Mouse (Mus musculus) hindbrain, embryonic 12.5 days (tissue): Measurements from ENCODE around the gene Prr32. TPM values are rescaled to one million over a fixed set of nuclear protein-coding genes. Genes with fewer than 3 reads are reported as not detected.

ENCODE experiments used
- ATAC-seq: fragments of 200-750 bp; cut with Nextera tagmentation; 2 replicates; pipeline ENCODE4 v1.8.0; 2017; ENCODE audit warnings: moderate TSS enrichment; ENCODE audit not compliant: low FRiP score
- H3K27ac ChIP-seq: fragments of 300-500 bp; sonication (generic); 2 replicates; pipeline ENCODE4 v1.5.1; 2016; ENCODE audit warnings: mild to moderate bottlenecking
- H3K27me3 ChIP-seq: fragments of 300-500 bp; sonication (generic); 2 replicates; pipeline ENCODE4 v1.6.1; 2016; ENCODE audit warnings: mild to moderate bottlenecking
- H3K36me3 ChIP-seq: fragments of 300-500 bp; sonication (generic); 2 replicates; pipeline ENCODE4 v1.6.1; 2016; ENCODE audit warnings: mild to moderate bottlenecking
- H3K4me1 ChIP-seq: fragments of 300-500 bp; sonication (generic); 2 replicates; pipeline ENCODE4 v1.6.1; 2016
- H3K4me2 ChIP-seq: fragments of 300-500 bp; sonication (generic); replicated peaks from 2 replicates; pipeline ENCODE4 v1.6.1; 2016; ENCODE audit warnings: mild to moderate bottlenecking
- H3K4me3 ChIP-seq: fragments of 300-500 bp; sonication (generic); 2 replicates; pipeline ENCODE4 v1.5.1; 2016; ENCODE audit warnings: mild to moderate bottlenecking
- H3K9ac ChIP-seq: fragments of 300-500 bp; sonication (generic); 2 replicates; pipeline ENCODE4 v1.6.1; 2016; ENCODE audit warnings: mild to moderate bottlenecking, moderate library complexity
- H3K9me3 ChIP-seq: fragments of 300-500 bp; sonication (generic); replicated peaks from 2 replicates; pipeline ENCODE4 v1.6.1; 2016; ENCODE audit warnings: mild to moderate bottlenecking
- WGBS: fragments of 180-500 bp; shearing (Covaris S2); methylation state at CpG from one replicate; pipeline ENCODE4 v1.1.7; 2016; 5-methylcytosine and 5-hydroxymethylcytosine counted together
- polyA plus RNA-seq: library from polyadenylated mRNA; unstranded; fragments of >200 nt; fragmentation: Nextera tagmentation; extraction: Ambion mirVana; gene quantifications from 2 replicates; pipeline ENCODE4 v1.2.1, GENCODE M21; 2016

Prr32 gene
- polyA plus RNA-seq, result 2.5 and 3.7 TPM in 2 replicates

GRCm38 (mm10) chrX:45090604-45091003, at the start of gene Prr32:
Gene Prr32 (plus strand): TSS chrX:45090904.
- Histone ChIP-seq H3K9ac (no peak within 1 kb of the TSS), H3K4me3 (no peak within 1 kb of the TSS), H3K27ac (no peak within 1 kb of the TSS), H3K4me2 (no peak within 1 kb of the TSS), H3K4me1 (no peaks in the 10 kb centered on the region), H3K27me3 (no peaks in the 10 kb centered on the region), H3K36me3 (no peaks in the 10 kb centered on the region), H3K9me3 (no peaks in the 10 kb centered on the region)
- WGBS, result 66% methylated on average over 1 of the region's 1 CpGs
- ATAC-seq, result no peak
